Mouse (Mus musculus) lung, embryonic 14.5 days (tissue): Measurements from ENCODE around the gene Ulk4. TPM values are rescaled to one million over a fixed set of nuclear protein-coding genes. Genes with fewer than 3 reads are reported as not detected.

Experiments used
- ATAC-seq: fragments of 200-750 bp; cut with Nextera tagmentation; 2 replicates; pipeline ENCODE4 v1.8.0; 2017; ENCODE audit warnings: mild to moderate bottlenecking, moderate TSS enrichment, moderate library complexity; ENCODE audit not compliant: insufficient read depth
- DNase-seq: peaks from one replicate; pipeline ENCODE4 v3.0.0-alpha.2; 2015
- H3K27ac ChIP-seq: fragments of 300-500 bp; sonication (generic); 2 replicates; pipeline ENCODE4 v1.5.1; 2014; ENCODE audit warnings: low read depth, mild to moderate bottlenecking, moderate library complexity
- H3K27me3 ChIP-seq: fragments of 300-500 bp; sonication (generic); 2 replicates; pipeline ENCODE4 v1.6.1; 2014; ENCODE audit warnings: low read length, control low read depth; ENCODE audit not compliant: insufficient read depth
- H3K36me3 ChIP-seq: fragments of 300-500 bp; sonication (generic); 2 replicates; pipeline ENCODE4 v1.6.1; 2014; ENCODE audit warnings: control low read depth; ENCODE audit not compliant: insufficient read depth
- H3K4me1 ChIP-seq: fragments of 300-500 bp; sonication (generic); 2 replicates; pipeline ENCODE4 v1.6.1; 2014; ENCODE audit warnings: antibody characterized with exemption, control low read depth; ENCODE audit not compliant: insufficient read depth
- H3K4me2 ChIP-seq: fragments of 300-500 bp; sonication (generic); 2 replicates; pipeline ENCODE4 v1.6.1; 2014; ENCODE audit warnings: mild to moderate bottlenecking
- H3K4me3 ChIP-seq: fragments of 300-500 bp; sonication (generic); 2 replicates; pipeline ENCODE4 v1.5.1; 2014; ENCODE audit warnings: low read depth, low read length
- H3K9ac ChIP-seq: fragments of 300-500 bp; sonication (generic); 2 replicates; pipeline ENCODE4 v1.6.1; 2014
- H3K9me3 ChIP-seq: fragments of 300-500 bp; sonication (generic); 2 replicates; pipeline ENCODE4 v1.6.1; 2016; ENCODE audit warnings: low read depth, low read length, control low read depth
- CTCF ChIP-seq: IDR thresholded peaks from 2 replicates; pipeline ENCODE4 v1.5.1; 2016; ENCODE audit warnings: antibody characterized with exemption, low read depth
- WGBS: fragments of 180-500 bp; shearing (Covaris S2); extraction: QIAGEN DNeasy Blood & Tissue Kit; methylation state at CpG from one replicate; pipeline ENCODE4 v1.1.7; 2014; 5-methylcytosine and 5-hydroxymethylcytosine counted together
- polyA plus RNA-seq: library from polyadenylated mRNA; unstranded; fragments of >200 nt; fragmentation: Nextera tagmentation; extraction: Ambion mirVana; gene quantifications from 2 replicates; pipeline ENCODE4 v1.2.1, GENCODE M21; 2014

Ulk4 gene
- polyA plus RNA-seq, 1 experiment from 2014 or later = 125 TPM

DNA sequence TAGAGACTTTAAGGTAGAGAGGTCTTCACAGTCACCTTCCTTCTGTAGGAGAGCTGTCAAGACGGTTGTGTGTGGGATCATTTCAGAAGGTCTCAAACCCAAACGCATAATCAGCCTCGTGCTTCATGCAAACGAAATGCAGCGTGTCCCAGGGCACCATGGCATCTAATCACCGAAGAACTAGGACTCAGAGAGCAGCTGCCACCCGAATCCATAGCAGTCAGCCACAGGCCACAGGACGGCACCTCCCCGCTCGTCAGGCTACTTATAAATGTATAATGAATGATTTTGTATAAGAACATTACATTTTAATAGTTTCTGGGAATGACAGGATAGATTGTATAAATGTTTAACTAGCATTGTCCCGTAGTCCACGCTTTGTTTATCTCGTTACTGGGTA lies 257.1 kb downstream of the Ulk4 start:
- no peak for ATAC-seq

DNA sequence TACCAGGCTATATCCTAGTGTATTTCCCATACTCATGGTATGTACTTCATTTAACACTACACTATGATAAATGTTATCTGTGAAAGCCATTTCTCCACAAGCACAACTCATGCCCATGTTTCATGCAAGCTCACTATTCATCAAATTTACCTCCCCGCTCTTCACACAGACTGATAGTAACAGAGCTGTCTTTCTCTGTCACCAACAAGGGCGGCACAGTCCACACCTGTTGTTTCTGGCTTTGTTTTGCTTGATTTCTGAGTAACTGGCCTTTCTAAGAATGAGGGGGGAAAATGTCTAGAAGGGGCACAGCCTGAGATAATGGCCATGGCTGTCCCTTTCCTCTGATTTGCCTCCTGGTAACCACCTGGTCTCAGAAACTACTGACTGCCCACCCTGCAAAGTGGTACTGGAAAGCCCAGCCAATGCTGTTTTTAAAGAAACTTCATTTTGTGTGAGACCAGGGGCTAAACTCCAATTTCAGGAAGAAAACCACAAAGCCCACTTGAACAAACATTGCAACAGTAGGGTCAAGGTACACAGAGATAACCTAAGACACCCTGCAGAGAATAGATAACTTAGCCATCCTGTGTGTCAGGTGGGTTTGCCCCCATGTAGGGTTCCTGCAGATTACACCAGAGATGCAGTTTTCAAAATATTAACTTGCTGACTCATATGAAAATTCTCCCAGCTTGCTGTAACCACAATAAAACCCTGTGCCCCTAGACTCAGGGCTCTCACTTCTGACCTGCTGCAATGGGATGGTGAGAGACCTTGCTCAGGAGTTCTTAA lies 258.3 kb downstream of the Ulk4 start:
- no peaks in the 10 kb centered on the region for H3K4me1 ChIP-seq
- no peaks in the 10 kb centered on the region for H3K36me3 ChIP-seq
- H3K9me3 ChIP-seq = no peaks in the 10 kb centered on the region
- H3K4me3 ChIP-seq = no peak overlapping the region
- WGBS = 76% methylated on average over 2 of the region's 2 CpGs
- no peaks in the 10 kb centered on the region for H3K27me3 ChIP-seq
- DNase-seq = no peak
- no peak for TF ChIP-seq CTCF
- no peak for ATAC-seq
- no peak overlapping the region for H3K27ac ChIP-seq
- no peak overlapping the region for H3K9ac ChIP-seq
- H3K4me2 ChIP-seq = no peak overlapping the region

More for the DNA sequence above, 257.1 kb downstream of the Ulk4 start:
- H3K9me3 ChIP-seq = no peaks in the 10 kb centered on the region
- no peaks in the 10 kb centered on the region for H3K36me3 ChIP-seq
- H3K27ac ChIP-seq = no peak overlapping the region
- H3K4me3 ChIP-seq = no peak overlapping the region
- no peak overlapping the region for H3K4me2 ChIP-seq
- no peak overlapping the region for H3K9ac ChIP-seq
- no peak for TF ChIP-seq CTCF
- H3K27me3 ChIP-seq = no peaks in the 10 kb centered on the region
- WGBS = 71% methylated on average over 13 of the region's 13 CpGs
- DNase-seq = no peak
- H3K4me1 ChIP-seq = no peaks in the 10 kb centered on the region

DNA sequence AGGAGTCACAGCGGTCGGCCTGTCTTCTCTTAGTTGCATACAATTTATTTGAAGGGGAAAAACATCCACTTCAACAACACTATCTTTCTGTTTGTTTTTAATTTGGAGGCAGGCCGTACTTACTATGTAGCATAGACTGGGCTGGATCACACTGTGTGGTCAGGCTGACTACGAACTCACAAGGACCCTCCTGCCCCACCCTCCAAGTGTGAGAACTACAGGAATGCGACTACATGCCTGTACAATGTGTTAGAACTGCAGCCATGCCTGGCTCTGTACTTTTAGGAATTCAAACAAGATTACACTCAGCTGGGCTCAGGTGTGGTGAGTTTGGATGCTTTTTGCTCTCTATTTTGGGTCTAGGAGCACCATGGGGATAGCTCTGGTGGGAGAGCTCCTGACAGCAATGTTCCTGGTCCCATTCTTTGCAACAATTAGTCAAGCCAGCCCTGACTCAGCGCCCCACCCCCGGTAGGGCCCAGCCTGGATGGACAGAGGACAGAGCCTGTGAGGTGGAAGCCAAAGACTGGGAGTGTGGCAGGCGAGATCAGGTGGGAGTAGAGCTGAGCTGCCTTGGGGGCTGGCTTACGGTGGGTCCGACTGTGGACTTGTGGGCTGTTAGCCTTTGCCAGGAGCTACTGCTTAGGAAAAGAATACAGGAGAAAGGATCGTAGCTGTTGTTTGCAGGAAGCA lies 261.0 kb downstream of the Ulk4 start:
- Histone ChIP-seq H3K9me3 (no peaks in the 10 kb centered on the region), H3K4me2 (no peak overlapping the region), H3K9ac (no peak overlapping the region), H3K36me3 (no peaks in the 10 kb centered on the region), H3K4me1 (0 out of 2 replicates have a peak, but pooled peaks cover 2% of the 10 kb centered on the region), H3K27me3 (no peaks in the 10 kb centered on the region), H3K27ac (no peak overlapping the region), H3K4me3 (no peak overlapping the region)
- WGBS = 52% methylated on average over 11 of the region's 11 CpGs
- TF ChIP-seq CTCF = no peak
- ATAC-seq (no peak), DNase-seq (no peak)

DNA sequence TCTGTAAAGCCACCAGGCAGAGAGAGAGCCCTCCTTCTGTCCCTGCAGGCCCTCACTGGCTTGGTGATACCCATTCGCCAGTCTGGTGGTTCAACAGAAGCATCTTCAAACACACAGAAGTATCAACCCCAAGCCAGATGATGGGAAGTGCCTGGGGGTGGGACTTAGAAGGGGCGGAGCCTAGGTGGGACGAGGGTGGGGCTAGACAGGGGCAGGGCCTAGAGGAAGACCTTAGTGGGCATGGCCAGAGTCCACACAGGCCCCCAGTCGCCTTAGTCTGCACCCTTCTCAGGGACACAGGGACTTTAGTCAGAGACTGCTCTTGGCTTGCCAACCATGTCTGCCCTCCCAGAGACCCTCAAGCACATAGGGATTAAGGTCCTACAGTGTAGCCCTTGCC lies 265.5 kb downstream of the Ulk4 start:
- Histone ChIP-seq H3K9ac (no peak overlapping the region), H3K4me1 (0 out of 2 replicates have a peak, but pooled peaks cover 2% of the 10 kb centered on the region), H3K27me3 (no peaks in the 10 kb centered on the region), H3K9me3 (no peaks in the 10 kb centered on the region), H3K27ac (no peak overlapping the region), H3K4me3 (no peak overlapping the region), H3K4me2 (no peak overlapping the region), H3K36me3 (no peaks in the 10 kb centered on the region)
- 28% methylated on average over 4 of the region's 4 CpGs for WGBS
- DNase-seq (no peak), ATAC-seq (peak; percentile 40; the same call in 1 of the 2 replicates)
- no peak for TF ChIP-seq CTCF

DNA sequence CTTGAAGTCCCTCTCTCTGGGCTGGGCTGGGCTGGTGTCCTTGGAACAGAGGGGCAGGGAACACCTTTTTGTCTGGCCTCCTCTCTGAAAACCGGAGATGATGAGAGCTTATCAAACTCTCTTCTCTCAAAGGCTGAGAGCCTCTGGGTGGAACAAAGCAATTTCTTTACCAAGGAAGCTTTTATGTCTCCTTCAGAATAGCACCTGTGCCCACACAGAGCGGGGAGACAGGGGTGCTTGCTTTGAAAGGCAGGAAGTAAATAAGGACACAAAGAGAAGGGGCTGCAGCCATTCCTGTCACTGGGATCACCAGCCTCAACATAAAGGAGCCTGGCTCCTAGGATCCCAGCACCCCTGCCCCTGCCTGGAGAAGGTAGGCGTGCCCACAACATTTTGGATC lies 266.5 kb downstream of the Ulk4 start:
- Histone ChIP-seq H3K9ac (no peak overlapping the region), H3K27me3 (no peaks in the 10 kb centered on the region), H3K4me1 (0 out of 2 replicates have a peak, but pooled peaks cover 2% of the 10 kb centered on the region), H3K9me3 (no peaks in the 10 kb centered on the region), H3K27ac (0 out of 2 replicates have a peak overlapping the region, but pooled peaks have one; percentile 6), H3K4me3 (no peak overlapping the region), H3K36me3 (no peaks in the 10 kb centered on the region), H3K4me2 (no peak overlapping the region)
- 41% methylated on average over 3 of the region's 3 CpGs for WGBS
- ATAC-seq = no peak
- TF ChIP-seq CTCF = no peak
- no peak for DNase-seq

DNA sequence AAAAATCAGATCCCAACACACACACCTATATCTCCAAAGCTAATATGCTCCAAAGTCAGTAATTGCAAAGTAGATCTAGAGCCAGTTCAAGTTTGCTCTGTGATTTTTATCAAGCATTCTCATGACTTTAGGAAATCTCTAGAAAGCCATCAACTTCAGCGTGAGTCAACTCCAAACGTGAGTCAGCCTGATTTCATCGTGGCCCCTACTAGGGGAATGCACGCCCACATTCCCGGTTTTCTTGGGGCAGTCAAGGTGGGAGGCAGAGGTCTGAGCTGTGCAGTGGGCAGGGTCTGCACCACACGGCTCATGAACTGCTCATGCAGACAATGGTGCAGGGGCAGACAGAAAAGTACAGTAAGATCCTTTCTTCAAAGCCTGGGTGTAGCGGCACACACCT lies 271.0 kb downstream of the Ulk4 start:
- no peak overlapping the region for H3K27ac ChIP-seq
- TF ChIP-seq CTCF = no peak
- H3K9me3 ChIP-seq = no peaks in the 10 kb centered on the region
- WGBS = 67% methylated on average over 7 of the region's 7 CpGs
- no peaks in the 10 kb centered on the region for H3K27me3 ChIP-seq
- no peak overlapping the region for H3K4me2 ChIP-seq
- H3K9ac ChIP-seq = no peak overlapping the region
- peaks cover 11% of the 10 kb centered on the region for H3K4me1 ChIP-seq
- no peak overlapping the region for H3K4me3 ChIP-seq
- DNase-seq (no peak), ATAC-seq (no peak)
- no peaks in the 10 kb centered on the region for H3K36me3 ChIP-seq
